Mouse (Mus musculus) stomach, postnatal 0 days (tissue): ENCODE data around the gene Apoc3. TPM values are rescaled to one million over a fixed set of nuclear protein-coding genes. Genes with fewer than 3 reads are reported as not detected.

Experiments used
- ATAC-seq: fragments of 200-750 bp; cut with Nextera tagmentation; 2 replicates; pipeline ENCODE4 v1.8.0; 2017; ENCODE audit not compliant: low FRiP score, low TSS enrichment
- DNase-seq: peaks from one replicate; pipeline ENCODE4 v3.0.0-alpha.2; 2016; ENCODE audit warnings: low spot score
- H3K27ac ChIP-seq: fragments of 300-500 bp; sonication (generic); replicated peaks from 2 replicates; pipeline ENCODE4 v1.5.1; 2014; ENCODE audit warnings: mild to moderate bottlenecking, control low read depth
- H3K27me3 ChIP-seq: fragments of 300-500 bp; sonication (generic); 2 replicates; pipeline ENCODE4 v1.6.1; 2014; ENCODE audit warnings: low read length; ENCODE audit not compliant: control insufficient read depth, insufficient read depth
- H3K36me3 ChIP-seq: fragments of 300-500 bp; sonication (generic); 2 replicates; pipeline ENCODE4 v1.6.1; 2014; ENCODE audit warnings: low read length, mixed read lengths; ENCODE audit not compliant: control insufficient read depth, insufficient read depth
- H3K4me1 ChIP-seq: fragments of 300-500 bp; sonication (generic); replicated peaks from 2 replicates; pipeline ENCODE4 v1.6.1; 2014; ENCODE audit warnings: antibody characterized with exemption; ENCODE audit not compliant: control insufficient read depth, insufficient read depth
- H3K4me2 ChIP-seq: fragments of 300-500 bp; sonication (generic); replicated peaks from 2 replicates; pipeline ENCODE4 v1.6.1; 2014; ENCODE audit warnings: low read depth, mild to moderate bottlenecking, control low read depth, moderate library complexity
- H3K4me3 ChIP-seq: fragments of 300-500 bp; sonication (generic); 2 replicates; pipeline ENCODE4 v1.5.1; 2014; ENCODE audit warnings: low read depth, low read length, control low read depth
- H3K9ac ChIP-seq: fragments of 300-500 bp; sonication (generic); 2 replicates; pipeline ENCODE4 v1.6.1; 2014; ENCODE audit warnings: mild to moderate bottlenecking, low read length, control low read depth, mixed read lengths
- H3K9me3 ChIP-seq: fragments of 300-500 bp; sonication (generic); 2 replicates; pipeline ENCODE4 v1.6.1; 2016; ENCODE audit warnings: low read length; ENCODE audit not compliant: control insufficient read depth
- CTCF ChIP-seq: IDR thresholded peaks from 2 replicates; pipeline ENCODE4 v1.5.1; 2016; ENCODE audit warnings: antibody characterized with exemption, low read depth, mild to moderate bottlenecking, moderate library complexity
- EP300 ChIP-seq: optimal IDR thresholded peaks from 2 replicates; pipeline ENCODE3; 2016; ENCODE audit warnings: antibody characterized with exemption
- WGBS: fragments of 180-500 bp; shearing (Covaris S2); extraction: QIAGEN DNeasy Blood & Tissue Kit; methylation state at CpG from one replicate; pipeline ENCODE4 v1.1.7; 2014; 5-methylcytosine and 5-hydroxymethylcytosine counted together
- polyA plus RNA-seq: library from polyadenylated mRNA; unstranded; fragments of >200 nt; fragmentation: Nextera tagmentation; extraction: Ambion mirVana; gene quantifications from 2 replicates; pipeline ENCODE4 v1.2.1, GENCODE M21; 2015

Apoc3 gene
- polyA plus RNA-seq, 1 experiment from 2014 or later = 1.2 TPM

GRCm38 (mm10) chr9:46215338-46216322 is 19.8 kb downstream of the Apoc3 start:
- ATAC-seq (peak; percentile 44; the same call in 1 of the 2 replicates), DNase-seq (no peak)
- Histone ChIP-seq H3K27ac (0 out of 2 replicates have a peak overlapping the region, but pooled peaks have one; percentile 9), H3K36me3 (peaks cover under 1% of the 10 kb centered on the region; the same call in 1 of the 2 replicates), H3K4me2 (0 out of 2 replicates have a peak overlapping the region, but pooled peaks have one; percentile 3), H3K27me3 (no peaks in the 10 kb centered on the region), H3K4me1 (no peaks in the 10 kb centered on the region), H3K9me3 (no peaks in the 10 kb centered on the region), H3K9ac (no peak overlapping the region), H3K4me3 (no peak overlapping the region)
- no peak for TF ChIP-seq EP300
- TF ChIP-seq CTCF = no peak
- 38% methylated on average over 11 of the region's 11 CpGs for WGBS

GRCm38 (mm10) chr9:46214946-46215337 is 20.5 kb downstream of the Apoc3 start:
- Histone ChIP-seq H3K27ac (no peak overlapping the region), H3K9me3 (no peaks in the 10 kb centered on the region), H3K36me3 (peaks cover 4% of the 10 kb centered on the region), H3K4me3 (no peak overlapping the region), H3K27me3 (no peaks in the 10 kb centered on the region), H3K4me2 (no peak overlapping the region), H3K9ac (no peak overlapping the region), H3K4me1 (no peaks in the 10 kb centered on the region)
- DNase-seq (no peak), ATAC-seq (no peak)
- WGBS = 94% methylated on average over 10 of the region's 10 CpGs
- no peak for TF ChIP-seq CTCF
- no peak for TF ChIP-seq EP300

GRCm38 (mm10) chr9:46214276-46214675 is 21.2 kb downstream of the Apoc3 start:
- no peak for TF ChIP-seq CTCF
- no peak for TF ChIP-seq EP300
- no peak overlapping the region for H3K27ac ChIP-seq
- H3K4me3 ChIP-seq = no peak overlapping the region
- H3K27me3 ChIP-seq = no peaks in the 10 kb centered on the region
- DNase-seq = no peak
- peaks cover 4% of the 10 kb centered on the region for H3K36me3 ChIP-seq
- no peak for ATAC-seq
- H3K4me2 ChIP-seq = no peak overlapping the region
- no peaks in the 10 kb centered on the region for H3K9me3 ChIP-seq
- H3K4me1 ChIP-seq = no peaks in the 10 kb centered on the region
- WGBS = 53% methylated on average over 4 of the region's 4 CpGs
- H3K9ac ChIP-seq = no peak overlapping the region

- WGBS = 90% methylated on average over 12 of the region's 12 CpGs
- peaks cover 13% of the 10 kb centered on the region for H3K36me3 ChIP-seq
- DNase-seq (no peak), ATAC-seq (no peak)
- H3K4me2 ChIP-seq = no peak overlapping the region
- H3K27me3 ChIP-seq = no peaks in the 10 kb centered on the region
- H3K4me1 ChIP-seq = no peaks in the 10 kb centered on the region
- TF ChIP-seq EP300 (no peak), CTCF (no peak)
- H3K9me3 ChIP-seq = no peaks in the 10 kb centered on the region
- H3K27ac ChIP-seq = no peak overlapping the region
- H3K9ac ChIP-seq = no peak overlapping the region
- H3K4me3 ChIP-seq = no peak overlapping the region
Measured at GRCm38 (mm10) chr9:46210473-46210872, 25.0 kb downstream of the Apoc3 start.

GRCm38 (mm10) chr9:46208401-46208974 is 26.9 kb downstream of the Apoc3 start:
- Histone ChIP-seq H3K36me3 (peaks cover 17% of the 10 kb centered on the region), H3K9ac (no peak overlapping the region), H3K9me3 (no peaks in the 10 kb centered on the region), H3K27me3 (no peaks in the 10 kb centered on the region), H3K4me1 (no peaks in the 10 kb centered on the region), H3K4me2 (no peak overlapping the region), H3K4me3 (no peak overlapping the region), H3K27ac (no peak overlapping the region)
- DNase-seq = no peak
- no peak for ATAC-seq
- TF ChIP-seq EP300 (no peak), CTCF (no peak)
- 88% methylated on average over 13 of the region's 13 CpGs for WGBS
